8 mouse cellular contexts compared by ENCODE assay signal in genomic region chr1:84837523-84838145, GRCm38 (mm10). TPM values are rescaled to one million over a fixed set of nuclear protein-coding genes. Genes with fewer than 3 reads are reported as not detected.
A peak's percentile ranks its signal among the peaks of the same experiment; 100 is the strongest.
DNase-seq lines count a peak whose midpoint lies in the region; ATAC-seq and TF ChIP-seq lines count a peak whose summit lies in the region.

No protein-coding gene starts in this region.

- H3K4me2 ChIP-seq in intestine, postnatal 0 days (replicated peaks; ENCODE audit: low read depth) = peak overlapping the region; percentile 76
- H3K4me2 ChIP-seq in neural tube, embryonic 13.5 days = peak overlapping the region; percentile 82

- peak overlapping the region; percentile 99 for H3K9ac ChIP-seq in intestine, postnatal 0 days (ENCODE audit: low read depth, low read length)
- H3K9ac ChIP-seq in neural tube, embryonic 13.5 days = peak overlapping the region; percentile 93

- H3K4me1 ChIP-seq in erythroblast, embryonic 14.5 days (ENCODE audit: control insufficient read depth) = peaks cover 31% of the 10 kb centered on the region
- no peaks in the 10 kb centered on the region for H3K4me1 ChIP-seq in intestine, postnatal 0 days (replicated peaks; ENCODE audit: control insufficient read depth, insufficient read depth, low read length)
- H3K4me1 ChIP-seq in neural tube, embryonic 13.5 days (replicated peaks) = peaks cover 36% of the 10 kb centered on the region

- H3K9me3 ChIP-seq in erythroblast, embryonic 14.5 days (ENCODE audit: control insufficient read depth, low read length) = no peaks in the 10 kb centered on the region
- no peaks in the 10 kb centered on the region for H3K9me3 ChIP-seq in intestine, postnatal 0 days (ENCODE audit: control insufficient read depth)
- no peaks in the 10 kb centered on the region for H3K9me3 ChIP-seq in neural tube, embryonic 13.5 days

- H3K36me3 ChIP-seq in erythroblast, embryonic 14.5 days (ENCODE audit: control insufficient read depth) = peaks cover 12% of the 10 kb centered on the region
- no peaks in the 10 kb centered on the region; the same call in 1 of the 2 replicates for H3K36me3 ChIP-seq in intestine, postnatal 0 days (ENCODE audit: control insufficient read depth, insufficient read depth)
- H3K36me3 ChIP-seq in neural tube, embryonic 13.5 days = peaks cover 14% of the 10 kb centered on the region

- ATAC-seq in erythroblast, adult 5-6 weeks (replicated peaks; ENCODE audit: low FRiP score, poor library complexity, severe bottlenecking) = no peak
- ATAC-seq in intestine, postnatal 0 days = no peak
- no peak for ATAC-seq in neural tube, embryonic 13.5 days (ENCODE audit: low read depth)

- TF ChIP-seq CTCF in intestine, postnatal 0 days (IDR thresholded peaks at IDR 0.05; ENCODE audit: low read depth) = no peak

- DNase-seq in CD4-positive helper T cell, adult 2 months (ENCODE audit: low read depth, low spot score) = peak; percentile 16
- DNase-seq in embryo, embryonic 9.5 days (ENCODE audit: extremely low spot score) = peak; percentile 8
- no peak for DNase-seq in ovary, postnatal 14 days (ENCODE audit: low spot score)
- DNase-seq in spleen, adult 18-20 months = no peak

- WGBS in intestine, postnatal 0 days = 5% methylated on average over 20 of the region's 20 CpGs
- 8% methylated on average over 20 of the region's 20 CpGs for WGBS in neural tube, embryonic 13.5 days

- peak overlapping the region; percentile 86 for H3K4me3 ChIP-seq in erythroblast, embryonic 14.5 days (replicated peaks)
- H3K4me3 ChIP-seq in intestine, postnatal 0 days (ENCODE audit: low read depth, low read length) = peak overlapping the region; percentile 97
- peak overlapping the region; percentile 78 for H3K4me3 ChIP-seq in neural tube, embryonic 13.5 days

- no peaks in the 10 kb centered on the region for H3K27me3 ChIP-seq in erythroblast, embryonic 14.5 days (ENCODE audit: control insufficient read depth)
- no peaks in the 10 kb centered on the region for H3K27me3 ChIP-seq in intestine, postnatal 0 days (replicated peaks; ENCODE audit: control insufficient read depth, insufficient read depth, low read length)
- H3K27me3 ChIP-seq in neural tube, embryonic 13.5 days = no peaks in the 10 kb centered on the region

- peak overlapping the region; percentile 99 for H3K27ac ChIP-seq in intestine, postnatal 0 days (ENCODE audit: low read depth, low read length)
- H3K27ac ChIP-seq in neural tube, embryonic 13.5 days (replicated peaks) = no peak overlapping the region; the same call in 1 of the 2 replicates

RNA-seq across cellular contexts. Expression of gene Fbxo36, which starts 2.0 kb away (rescaled TPM):
- polyA plus RNA-seq in erythroblast, embryonic 14.5 days (2012) = 0.04 and 0.09 TPM in 2 replicates
- not detected in 2 replicates for total RNA-seq in erythroblast, adult 5-6 weeks (2015; ENCODE audit: low replicate concordance)
- total RNA-seq in erythroblast, adult 5-6 weeks (2017; ENCODE audit: low replicate concordance) = 1.7 and 2.0 TPM in 2 replicates
- polyA plus RNA-seq in intestine, postnatal 0 days (2015; fragmentation: Nextera tagmentation; extraction: Ambion mirVana) = 14.4 and 18.5 TPM in 2 replicates
- 4.9 and 6.1 TPM in 2 replicates for polyA plus RNA-seq in neural tube, embryonic 13.5 days (2015; fragmentation: Nextera tagmentation; extraction: Ambion mirVana)

RNA-seq across cellular contexts. Expression of gene Trip12, which starts 2.7 kb away (rescaled TPM):
- 0.30 and 0.84 TPM in 2 replicates for polyA plus RNA-seq in erythroblast, embryonic 14.5 days (2012)
- 67.4 and 74.0 TPM in 2 replicates for total RNA-seq in erythroblast, adult 5-6 weeks (2015; ENCODE audit: low replicate concordance)
- 115 and 127 TPM in 2 replicates for total RNA-seq in erythroblast, adult 5-6 weeks (2017; ENCODE audit: low replicate concordance)
- polyA plus RNA-seq in intestine, postnatal 0 days (2015; fragmentation: Nextera tagmentation; extraction: Ambion mirVana) = 40.7 and 46.4 TPM in 2 replicates
- 56.2 and 60.9 TPM in 2 replicates for polyA plus RNA-seq in neural tube, embryonic 13.5 days (2015; fragmentation: Nextera tagmentation; extraction: Ambion mirVana)

Comparison
In these comparisons a context has a peak if more than half of its experiments do, and no peak if none do; other contexts are left out.
1. DNase-seq: peak in CD4-positive helper T cell, adult 2 months (single experiment) and embryo, embryonic 9.5 days (single experiment); none in ovary, postnatal 14 days (single experiment) and spleen, adult 18-20 months (0 of 2).
2. RNA of gene Trip12, which starts 2.7 kb away (polyA plus RNA-seq): 56.2 to 60.9 TPM in neural tube, embryonic 13.5 days and 40.7 to 46.4 TPM in intestine, postnatal 0 days; 0.30 to 0.84 TPM in erythroblast, embryonic 14.5 days; every median in the first group is over 10 times any median in the second.
3. Peak in every context shown above with its lines, with median percentiles within 50 percentile points of each other: H3K4me3 ChIP-seq.